Mouse (Mus musculus): ENCODE measurements at regions not wholly inside any gene's neighbourhood (a gene's known extent, or its start where the extent isn't known, plus 50 kb on each side); places are given as distances from the start of the nearest gene placed in this dataset.
"Not testable (repeated sequence)": the region's sequence is repeated elsewhere in the genome, so short reads cannot be mapped to it uniquely, and the experiment has no call there.

GRCm38 (mm10) chr12:46371747-46372146 lies 447.0 kb downstream of the Nova1 start:
- H3K4me1 ChIP-seq, result no peaks in the 10 kb centered on the region
- WGBS, result 77% methylated on average over 3 of the region's 3 CpGs
- no peaks in the 10 kb centered on the region for H3K36me3 ChIP-seq (replicated peaks)
- no peak overlapping the region for H3K4me3 ChIP-seq
- H3K27me3 ChIP-seq (replicated peaks; ENCODE audit: low read depth, poor library complexity, severe bottlenecking), result no peaks in the 10 kb centered on the region
- DNase-seq (ENCODE audit: low spot score), result no peak
- H3K27ac ChIP-seq (replicated peaks), result no peak overlapping the region
- H3K9me3 ChIP-seq, result no peaks in the 10 kb centered on the region

- Histone ChIP-seq H3K4me3 (no peak overlapping the region), H3K27ac (replicated peaks) (no peak overlapping the region), H3K36me3 (replicated peaks) (no peaks in the 10 kb centered on the region), H3K9me3 (no peaks in the 10 kb centered on the region), H3K27me3 (replicated peaks; ENCODE audit: low read depth, poor library complexity, severe bottlenecking) (no peaks in the 10 kb centered on the region), H3K4me1 (no peaks in the 10 kb centered on the region)
- DNase-seq (ENCODE audit: low spot score), result no peak
- 91% methylated on average over 1 of the region's 1 CpGs for WGBS
Measured at GRCm38 (mm10) chr12:46333376-46333775, 485.4 kb downstream of the Nova1 start.

GRCm38 (mm10) chr12:46327865-46328264 lies 490.9 kb downstream of the Nova1 start:
- Histone ChIP-seq H3K36me3 (replicated peaks) (no peaks in the 10 kb centered on the region), H3K27me3 (replicated peaks; ENCODE audit: low read depth, poor library complexity, severe bottlenecking) (no peaks in the 10 kb centered on the region), H3K4me3 (no peak overlapping the region), H3K9me3 (no peaks in the 10 kb centered on the region), H3K4me1 (no peaks in the 10 kb centered on the region), H3K27ac (replicated peaks) (no peak overlapping the region)
- no peak for DNase-seq (ENCODE audit: low spot score)
- WGBS, result 81% methylated on average over 1 of the region's 1 CpGs

GRCm38 (mm10) chr12:46323276-46323675 lies 495.5 kb downstream of the Nova1 start:
- H3K27me3 ChIP-seq (replicated peaks; ENCODE audit: low read depth, poor library complexity, severe bottlenecking), result no peaks in the 10 kb centered on the region
- no peak overlapping the region for H3K4me3 ChIP-seq
- H3K4me1 ChIP-seq, result no peaks in the 10 kb centered on the region
- WGBS, result 73% methylated on average over 3 of the region's 3 CpGs
- H3K27ac ChIP-seq (replicated peaks), result no peak overlapping the region
- H3K9me3 ChIP-seq, result no peaks in the 10 kb centered on the region
- DNase-seq (ENCODE audit: low spot score), result no peak
- no peaks in the 10 kb centered on the region for H3K36me3 ChIP-seq (replicated peaks)

GRCm38 (mm10) chr12:46303136-46303797 lies 515.5 kb downstream of the Nova1 start:
- H3K27me3 ChIP-seq (replicated peaks; ENCODE audit: low read depth, poor library complexity, severe bottlenecking), result no peaks in the 10 kb centered on the region
- 83% methylated on average over 5 of the region's 5 CpGs for WGBS
- no peaks in the 10 kb centered on the region for H3K36me3 ChIP-seq (replicated peaks)
- no peaks in the 10 kb centered on the region for H3K9me3 ChIP-seq
- DNase-seq (ENCODE audit: low spot score), result no peak
- no peak overlapping the region for H3K4me3 ChIP-seq
- no peaks in the 10 kb centered on the region for H3K4me1 ChIP-seq
- H3K27ac ChIP-seq (replicated peaks), result no peak overlapping the region

GRCm38 (mm10) chr12:46298926-46299325 lies 519.8 kb downstream of the Nova1 start:
- 78% methylated on average over 5 of the region's 5 CpGs for whole genome bisulfite sequencing
- DNase-seq (ENCODE audit: low spot score), result no peak

GRCm38 (mm10) chr12:46284519-46284918 lies 534.2 kb downstream of the Nova1 start:
- Histone ChIP-seq H3K9me3 (no peaks in the 10 kb centered on the region), H3K4me1 (no peaks in the 10 kb centered on the region), H3K4me3 (no peak overlapping the region), H3K36me3 (replicated peaks) (no peaks in the 10 kb centered on the region), H3K27me3 (replicated peaks; ENCODE audit: low read depth, poor library complexity, severe bottlenecking) (no peaks in the 10 kb centered on the region), H3K27ac (replicated peaks) (no peak overlapping the region)
- WGBS, result 75% methylated on average over 3 of the region's 3 CpGs
- DNase-seq (ENCODE audit: low spot score), result no peak

More at GRCm38 (mm10) chr12:46298926-46299325, 519.8 kb downstream of the Nova1 start:
- no peaks in the 10 kb centered on the region for H3K27me3 ChIP-seq (replicated peaks; ENCODE audit: low read depth, poor library complexity, severe bottlenecking)
- no peak overlapping the region for H3K27ac ChIP-seq (replicated peaks)
- H3K36me3 ChIP-seq (replicated peaks), result no peaks in the 10 kb centered on the region
- H3K4me1 ChIP-seq, result no peaks in the 10 kb centered on the region
- H3K4me3 ChIP-seq, result no peak overlapping the region
- no peaks in the 10 kb centered on the region for H3K9me3 ChIP-seq

GRCm38 (mm10) chr12:46248402-46249018 lies 570.2 kb downstream of the Nova1 start:
- H3K4me1 ChIP-seq, result no peaks in the 10 kb centered on the region
- no peaks in the 10 kb centered on the region for H3K27me3 ChIP-seq (replicated peaks; ENCODE audit: low read depth, poor library complexity, severe bottlenecking)
- 73% methylated on average over 1 of the region's 1 CpGs for WGBS
- no peaks in the 10 kb centered on the region for H3K36me3 ChIP-seq (replicated peaks)
- no peak for DNase-seq (ENCODE audit: low spot score)
- no peak overlapping the region for H3K4me3 ChIP-seq
- no peak overlapping the region for H3K27ac ChIP-seq (replicated peaks)
- H3K9me3 ChIP-seq, result no peaks in the 10 kb centered on the region

GRCm38 (mm10) chr12:46244925-46245324 lies 573.8 kb downstream of the Nova1 start:
- H3K36me3 ChIP-seq (replicated peaks), result no peaks in the 10 kb centered on the region
- no peak overlapping the region for H3K27ac ChIP-seq (replicated peaks)
- DNase-seq (ENCODE audit: low spot score), result no peak
- H3K4me3 ChIP-seq, result no peak overlapping the region
- 92% methylated on average over 3 of the region's 3 CpGs for WGBS
- H3K27me3 ChIP-seq (replicated peaks; ENCODE audit: low read depth, poor library complexity, severe bottlenecking), result no peaks in the 10 kb centered on the region
- H3K9me3 ChIP-seq, result no peaks in the 10 kb centered on the region
- H3K4me1 ChIP-seq, result no peaks in the 10 kb centered on the region

- no peak overlapping the region for H3K4me3 ChIP-seq
- H3K27me3 ChIP-seq (replicated peaks; ENCODE audit: low read depth, poor library complexity, severe bottlenecking), result no peaks in the 10 kb centered on the region
- no peaks in the 10 kb centered on the region for H3K36me3 ChIP-seq (replicated peaks)
- WGBS, result 95% methylated on average over 4 of the region's 4 CpGs
- no peaks in the 10 kb centered on the region for H3K9me3 ChIP-seq
- no peak overlapping the region for H3K27ac ChIP-seq (replicated peaks)
- DNase-seq (ENCODE audit: low spot score), result no peak
- no peaks in the 10 kb centered on the region for H3K4me1 ChIP-seq
Measured at GRCm38 (mm10) chr12:46232359-46232758, 586.4 kb downstream of the Nova1 start.

GRCm38 (mm10) chr12:46215328-46215727 lies 603.4 kb downstream of the Nova1 start:
- DNase-seq (ENCODE audit: low spot score), result not testable (repeated sequence)

GRCm38 (mm10) chr12:46199076-46199475 lies 619.7 kb downstream of the Nova1 start:
- Histone ChIP-seq H3K27ac (replicated peaks) (no peak overlapping the region), H3K27me3 (replicated peaks; ENCODE audit: low read depth, poor library complexity, severe bottlenecking) (no peaks in the 10 kb centered on the region), H3K9me3 (no peaks in the 10 kb centered on the region)

More at GRCm38 (mm10) chr12:46215328-46215727, 603.4 kb downstream of the Nova1 start:
- H3K27ac ChIP-seq (replicated peaks); H3K4me3 ChIP-seq; H3K36me3 ChIP-seq (replicated peaks); H3K9me3 ChIP-seq; H3K4me1 ChIP-seq; H3K27me3 ChIP-seq (replicated peaks; ENCODE audit: low read depth, poor library complexity, severe bottlenecking): not testable (repeated sequence)
- WGBS, result 62% methylated on average over 1 of the region's 1 CpGs

GRCm38 (mm10) chr12:46197482-46198101 lies 621.1 kb downstream of the Nova1 start:
- no peak overlapping the region for H3K27ac ChIP-seq (replicated peaks)
- H3K4me1 ChIP-seq, result no peaks in the 10 kb centered on the region
- no peak for DNase-seq (ENCODE audit: low spot score)
- no peaks in the 10 kb centered on the region for H3K27me3 ChIP-seq (replicated peaks; ENCODE audit: low read depth, poor library complexity, severe bottlenecking)
- H3K9me3 ChIP-seq, result no peaks in the 10 kb centered on the region
- 54% methylated on average over 2 of the region's 2 CpGs for WGBS
- H3K4me3 ChIP-seq, result no peak overlapping the region
- no peaks in the 10 kb centered on the region for H3K36me3 ChIP-seq (replicated peaks)

More at GRCm38 (mm10) chr12:46199076-46199475, 619.7 kb downstream of the Nova1 start:
- Histone ChIP-seq H3K36me3 (replicated peaks) (no peaks in the 10 kb centered on the region), H3K4me1 (no peaks in the 10 kb centered on the region), H3K4me3 (no peak overlapping the region)
- no peak for DNase-seq (ENCODE audit: low spot score)

Measured in embryonic facial prominence, embryonic 10.5 days (tissue).